Mouse (Mus musculus) kidney, embryonic 16.5 days (tissue): ENCODE measurements at regions not wholly inside any gene's neighbourhood (a gene's known extent, or its start where the extent isn't known, plus 50 kb on each side); places are given as distances from the start of the nearest gene placed in this dataset.
"Not testable (repeated sequence)": the region's sequence is repeated elsewhere in the genome, so short reads cannot be mapped to it uniquely, and the experiment has no call there.

Experiments used
- ATAC-seq: fragments of 200-750 bp; cut with Nextera tagmentation; 2 replicates; pipeline ENCODE4 v1.8.0; 2017; ENCODE audit warnings: moderate TSS enrichment; ENCODE audit not compliant: low FRiP score, low TSS enrichment
- H3K27ac ChIP-seq: fragments of 300-500 bp; sonication (generic); 2 replicates; pipeline ENCODE4 v1.5.1; 2014; ENCODE audit warnings: low read length
- H3K27me3 ChIP-seq: fragments of 300-500 bp; sonication (generic); 2 replicates; pipeline ENCODE4 v1.6.1; 2014; ENCODE audit warnings: low read length, control low read depth, mixed read lengths; ENCODE audit not compliant: insufficient read depth
- H3K36me3 ChIP-seq: fragments of 300-500 bp; sonication (generic); 2 replicates; pipeline ENCODE4 v1.6.1; 2014; ENCODE audit warnings: low read length, control low read depth, mixed read lengths; ENCODE audit not compliant: insufficient read depth
- H3K4me1 ChIP-seq: fragments of 300-500 bp; sonication (generic); 2 replicates; pipeline ENCODE4 v1.6.1; 2014; ENCODE audit warnings: low read length, control low read depth, mixed read lengths; ENCODE audit not compliant: insufficient read depth
- H3K4me2 ChIP-seq: fragments of 300-500 bp; sonication (generic); replicated peaks from 2 replicates; pipeline ENCODE4 v1.6.1; 2014; ENCODE audit warnings: low read depth, low read length
- H3K4me3 ChIP-seq: fragments of 300-500 bp; sonication (generic); 2 replicates; pipeline ENCODE4 v1.5.1; 2014; ENCODE audit warnings: mild to moderate bottlenecking, low read length
- H3K9ac ChIP-seq: fragments of 300-500 bp; sonication (generic); replicated peaks from 2 replicates; pipeline ENCODE4 v1.6.1; 2014; ENCODE audit warnings: low read length
- H3K9me3 ChIP-seq: fragments of 300-500 bp; sonication (generic); 2 replicates; pipeline ENCODE4 v1.6.1; 2016; ENCODE audit warnings: low read length, control low read depth
- WGBS: fragments of 180-500 bp; shearing (Covaris S2); extraction: QIAGEN DNeasy Blood & Tissue Kit; methylation state at CpG from one replicate; pipeline ENCODE4 v1.1.7; 2014; 5-methylcytosine and 5-hydroxymethylcytosine counted together

DNA sequence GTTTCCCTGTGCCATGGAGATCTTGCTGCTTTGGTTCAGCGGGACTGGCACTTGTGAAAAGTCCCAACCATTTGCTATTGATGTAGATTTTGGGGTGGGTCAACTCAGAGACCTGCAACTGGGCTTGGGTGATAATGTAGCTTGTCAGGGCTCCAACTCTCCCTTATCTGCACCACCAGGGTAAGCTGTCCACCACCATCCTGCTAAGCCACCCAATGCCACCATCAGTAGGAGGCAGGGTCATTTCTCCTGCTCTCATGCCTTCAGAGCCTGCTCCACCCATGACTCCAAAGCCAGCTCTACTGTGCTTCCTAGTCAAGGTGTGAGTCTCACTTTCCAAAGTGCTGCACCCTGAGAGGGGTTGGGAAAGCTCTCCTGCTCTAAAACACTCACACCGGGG, 776.2 kb downstream of the Diaph2 start:
- ATAC-seq, result no peak
- no peak overlapping the region for H3K9ac ChIP-seq
- no peaks in the 10 kb centered on the region for H3K4me1 ChIP-seq
- WGBS, result 86% methylated on average over 2 of the region's 2 CpGs
- no peak overlapping the region for H3K4me2 ChIP-seq
- H3K4me3 ChIP-seq, result no peak overlapping the region
- H3K27ac ChIP-seq, result no peak overlapping the region
- H3K36me3 ChIP-seq, result no peaks in the 10 kb centered on the region
- no peaks in the 10 kb centered on the region for H3K9me3 ChIP-seq
- no peaks in the 10 kb centered on the region for H3K27me3 ChIP-seq

GRCm38 (mm10) chrX:130533171-130534156, 783.9 kb downstream of the Diaph2 start:
- no peaks in the 10 kb centered on the region for H3K36me3 ChIP-seq
- H3K4me1 ChIP-seq, result no peaks in the 10 kb centered on the region
- ATAC-seq, result 0 out of 2 replicates have a peak, but pooled peaks have one; percentile 31
- H3K27ac ChIP-seq, result no peak overlapping the region
- no peak overlapping the region for H3K4me2 ChIP-seq
- 52% methylated on average over 9 of the region's 9 CpGs for WGBS
- H3K4me3 ChIP-seq, result no peak overlapping the region
- H3K27me3 ChIP-seq, result no peaks in the 10 kb centered on the region
- H3K9me3 ChIP-seq, result no peaks in the 10 kb centered on the region
- H3K9ac ChIP-seq, result no peak overlapping the region

DNA sequence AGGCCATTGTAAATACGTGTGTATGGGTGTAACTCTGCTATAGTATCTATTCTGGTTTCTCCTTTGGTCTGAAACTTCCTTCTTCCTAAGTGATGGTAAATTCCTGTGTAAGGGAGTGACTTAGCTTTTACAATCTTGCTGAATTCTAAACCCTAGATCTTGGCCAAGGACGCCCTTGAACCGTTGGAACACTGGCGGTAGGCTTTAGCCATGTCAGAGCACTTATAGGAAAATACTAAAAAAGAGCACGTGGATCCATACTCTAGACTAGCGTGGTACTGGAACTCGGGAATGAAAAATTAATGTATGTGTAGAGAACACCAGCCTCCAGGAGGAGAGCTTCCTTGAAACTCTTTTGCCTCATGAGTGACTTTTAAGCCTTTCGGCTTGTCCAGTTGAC, 789.2 kb downstream of the Diaph2 start:
- not testable (repeated sequence) for ATAC-seq, H3K4me3 ChIP-seq, H3K27ac ChIP-seq, H3K4me2 ChIP-seq, H3K36me3 ChIP-seq, H3K27me3 ChIP-seq, H3K9me3 ChIP-seq, H3K9ac ChIP-seq, H3K4me1 ChIP-seq
- WGBS, result 93% methylated on average over 7 of the region's 8 CpGs

DNA sequence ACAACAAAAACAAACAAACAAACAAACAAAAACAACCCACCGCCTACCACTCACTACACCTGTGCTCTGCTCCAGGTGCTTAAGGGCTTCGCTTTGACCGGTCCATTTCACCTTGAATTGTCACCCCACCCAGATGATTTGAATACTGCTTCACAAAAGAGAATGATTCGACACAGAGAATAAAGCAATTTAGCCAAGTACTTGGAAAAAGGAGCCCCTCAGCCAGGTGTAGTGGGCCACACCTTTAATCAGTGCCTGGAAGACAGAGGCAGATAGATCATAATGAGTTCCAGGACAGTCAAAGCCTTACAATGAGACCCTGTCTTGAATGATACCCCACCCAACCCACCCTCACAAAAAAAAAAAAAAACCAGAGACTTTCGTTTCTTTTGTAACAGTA, 798.5 kb downstream of the Diaph2 start:
- Histone ChIP-seq H3K9me3 (no peaks in the 10 kb centered on the region), H3K9ac (no peak overlapping the region), H3K4me2 (no peak overlapping the region), H3K27me3 (peaks cover 6% of the 10 kb centered on the region; the same call in 1 of the 2 replicates), H3K4me1 (no peaks in the 10 kb centered on the region), H3K27ac (no peak overlapping the region), H3K36me3 (no peaks in the 10 kb centered on the region), H3K4me3 (no peak overlapping the region)
- 82% methylated on average over 5 of the region's 5 CpGs for WGBS
- no peak for ATAC-seq

GRCm38 (mm10) chrX:130549275-130549674, 799.7 kb downstream of the Diaph2 start:
- Histone ChIP-seq H3K27ac (no peak overlapping the region), H3K27me3 (peaks cover 6% of the 10 kb centered on the region; the same call in 1 of the 2 replicates), H3K9me3 (no peaks in the 10 kb centered on the region), H3K36me3 (no peaks in the 10 kb centered on the region), H3K4me3 (no peak overlapping the region), H3K4me2 (no peak overlapping the region), H3K4me1 (no peaks in the 10 kb centered on the region), H3K9ac (no peak overlapping the region)
- no peak for ATAC-seq
- WGBS, result 53% methylated on average over 3 of the region's 3 CpGs

GRCm38 (mm10) chrX:130549925-130550324, 800.4 kb downstream of the Diaph2 start:
- WGBS, result 75% methylated on average over 4 of the region's 4 CpGs
- no peak for ATAC-seq
- H3K9me3 ChIP-seq, result no peaks in the 10 kb centered on the region
- no peak overlapping the region for H3K9ac ChIP-seq
- no peak overlapping the region for H3K27ac ChIP-seq
- H3K27me3 ChIP-seq, result peaks cover 6% of the 10 kb centered on the region; the same call in 1 of the 2 replicates
- H3K4me3 ChIP-seq, result no peak overlapping the region
- H3K4me1 ChIP-seq, result no peaks in the 10 kb centered on the region
- no peaks in the 10 kb centered on the region for H3K36me3 ChIP-seq
- H3K4me2 ChIP-seq, result no peak overlapping the region

DNA sequence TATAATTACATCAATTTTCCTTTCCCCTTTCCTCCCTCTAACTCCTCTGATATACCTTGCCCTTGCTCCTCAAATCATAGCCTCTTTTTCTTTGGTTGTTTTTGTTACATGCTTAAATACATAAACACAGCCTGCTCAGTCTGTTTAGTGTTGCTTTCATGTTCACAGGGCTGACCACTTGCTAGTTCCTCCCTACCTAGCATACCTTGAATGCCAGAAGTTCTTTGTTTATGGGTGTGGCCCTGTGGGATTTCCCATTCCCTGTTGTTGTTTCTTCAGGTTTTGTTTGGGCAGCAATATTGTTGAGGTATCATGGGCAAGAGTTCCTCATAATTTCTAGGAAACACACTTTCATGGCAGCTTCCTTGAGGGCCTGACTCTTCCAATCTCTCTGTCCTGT, 807.7 kb downstream of the Diaph2 start:
- Histone ChIP-seq H3K9ac (no peak overlapping the region), H3K27ac (no peak overlapping the region), H3K36me3 (no peaks in the 10 kb centered on the region), H3K4me1 (no peaks in the 10 kb centered on the region), H3K4me3 (no peak overlapping the region), H3K4me2 (no peak overlapping the region), H3K27me3 (no peaks in the 10 kb centered on the region), H3K9me3 (no peaks in the 10 kb centered on the region)
- ATAC-seq, result no peak

GRCm38 (mm10) chrX:130577706-130578105, 828.2 kb downstream of the Diaph2 start:
- H3K27ac ChIP-seq, result no peak overlapping the region
- H3K4me3 ChIP-seq, result no peak overlapping the region
- no peaks in the 10 kb centered on the region for H3K9me3 ChIP-seq
- H3K36me3 ChIP-seq, result no peaks in the 10 kb centered on the region
- H3K9ac ChIP-seq, result no peak overlapping the region
- H3K4me1 ChIP-seq, result no peaks in the 10 kb centered on the region
- ATAC-seq, result no peak
- H3K4me2 ChIP-seq, result no peak overlapping the region
- WGBS, result 62% methylated on average over 5 of the region's 5 CpGs
- no peaks in the 10 kb centered on the region for H3K27me3 ChIP-seq

- H3K36me3 ChIP-seq, result no peaks in the 10 kb centered on the region
- ATAC-seq, result no peak
- H3K4me3 ChIP-seq, result no peak overlapping the region
- WGBS, result 20% methylated on average over 1 of the region's 1 CpGs
- H3K4me1 ChIP-seq, result no peaks in the 10 kb centered on the region
- H3K27ac ChIP-seq, result no peak overlapping the region
- no peaks in the 10 kb centered on the region for H3K27me3 ChIP-seq
- no peak overlapping the region for H3K9ac ChIP-seq
- H3K4me2 ChIP-seq, result no peak overlapping the region
- H3K9me3 ChIP-seq, result no peaks in the 10 kb centered on the region
These were observed 847.1 kb downstream of the Diaph2 start for GRCm38 (mm10) chrX:130596631-130597030.

DNA sequence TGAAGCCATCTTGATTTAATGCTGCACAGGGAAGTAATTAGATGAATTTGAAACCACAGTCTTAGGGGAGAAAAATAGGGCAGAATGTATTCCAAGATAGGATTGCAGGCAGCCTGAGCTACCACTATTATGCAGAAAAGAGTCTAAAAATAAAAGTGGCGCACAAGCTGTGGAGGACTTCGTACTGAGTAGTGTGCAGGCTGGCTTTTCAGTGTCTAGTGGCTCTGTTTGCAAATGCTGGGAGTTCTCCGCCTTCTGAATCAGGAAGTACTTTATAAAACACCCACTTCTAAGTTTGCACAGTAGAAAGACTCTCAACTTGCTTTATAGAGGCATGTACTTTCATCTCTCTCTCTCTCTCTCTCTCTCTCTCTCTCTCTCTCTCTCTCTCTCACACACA, 852.4 kb downstream of the Diaph2 start:
- no peaks in the 10 kb centered on the region for H3K9me3 ChIP-seq
- no peaks in the 10 kb centered on the region for H3K4me1 ChIP-seq
- no peak overlapping the region for H3K27ac ChIP-seq
- WGBS, result 71% methylated on average over 3 of the region's 3 CpGs
- no peaks in the 10 kb centered on the region for H3K36me3 ChIP-seq
- ATAC-seq, result no peak
- no peak overlapping the region for H3K4me3 ChIP-seq
- H3K4me2 ChIP-seq, result no peak overlapping the region
- no peaks in the 10 kb centered on the region for H3K27me3 ChIP-seq
- no peak overlapping the region for H3K9ac ChIP-seq
